Mouse (Mus musculus): ENCODE results near the gene Tshz2. TPM values are rescaled to one million over a fixed set of nuclear protein-coding genes. Genes with fewer than 3 reads are reported as not detected.

Tshz2 gene
- total RNA-seq, 2 experiments from 2014 or later, result 39.5 to 51.4 TPM

- peak; percentile 59 to 69 for DNase-seq
These were observed 67.2 kb downstream of the Tshz2 start for GRCm38 (mm10) chr2:169699862-169700511.

GRCm38 (mm10) chr2:169702725-169703486 is 70.1 kb downstream of the Tshz2 start:
- peak in 1 of 2 experiments; percentile 19 for DNase-seq

GRCm38 (mm10) chr2:169721793-169722326 is 89.0 kb downstream of the Tshz2 start:
- no peak for DNase-seq

- peak in 1 of 2 experiments; percentile 10 for DNase-seq
These were observed 89.5 kb downstream of the Tshz2 start for GRCm38 (mm10) chr2:169722341-169722740.

GRCm38 (mm10) chr2:169723645-169724462 is 91.0 kb downstream of the Tshz2 start:
- peak in 1 of 2 experiments; percentile 16 for DNase-seq

- peak in 1 of 2 experiments; percentile 15 for DNase-seq
These were observed 96.0 kb downstream of the Tshz2 start for GRCm38 (mm10) chr2:169728651-169729280.

GRCm38 (mm10) chr2:169730551-169730996 is 97.8 kb downstream of the Tshz2 start:
- peak; percentile 72 to 79 for DNase-seq

GRCm38 (mm10) chr2:169734053-169734452 is 101.2 kb downstream of the Tshz2 start:
- no peak for DNase-seq

GRCm38 (mm10) chr2:169735475-169736406 is 102.9 kb downstream of the Tshz2 start:
- DNase-seq, result no peak

DNA sequence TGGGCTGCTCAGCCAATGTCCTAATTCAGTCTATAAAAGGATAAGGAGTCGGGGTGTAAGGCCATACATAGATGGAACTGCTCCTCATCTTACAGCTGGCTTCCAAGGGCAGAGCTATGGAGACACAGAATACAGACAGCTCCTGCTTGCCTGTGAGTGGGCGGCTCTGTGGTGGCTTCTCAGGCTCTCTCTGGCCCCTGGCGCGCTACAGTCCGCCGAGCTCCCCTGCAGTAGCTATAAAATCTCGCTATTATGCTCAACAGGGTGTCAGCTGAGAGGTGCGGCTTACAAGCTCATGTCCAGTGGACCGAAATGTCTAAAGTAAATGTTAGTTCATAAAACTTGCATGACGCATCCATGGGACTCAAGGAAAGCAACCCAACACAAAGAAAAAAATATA is 108.2 kb downstream of the Tshz2 start:
- no peak for DNase-seq

- DNase-seq, result no peak
These were observed 110.0 kb downstream of the Tshz2 start for GRCm38 (mm10) chr2:169742791-169743190.

DNA sequence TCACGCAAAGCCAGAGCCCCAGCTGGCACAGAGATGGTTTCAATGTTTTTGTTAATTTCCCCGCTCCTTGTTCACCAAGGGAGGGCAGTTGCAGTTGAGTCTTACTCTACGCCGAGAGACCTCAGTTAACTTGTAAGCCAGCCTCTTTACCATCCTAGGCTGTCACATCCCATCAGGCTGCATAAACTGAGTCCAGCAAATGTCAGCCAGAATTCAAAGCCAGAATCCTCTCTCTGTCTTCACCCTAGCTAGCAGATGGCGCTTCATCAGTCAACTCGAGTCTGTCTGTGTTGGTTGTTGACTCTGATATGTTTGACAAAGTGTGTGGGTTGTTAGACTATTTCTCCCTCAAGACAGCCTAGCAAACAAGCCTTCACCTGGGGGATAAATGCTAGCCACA is 110.5 kb downstream of the Tshz2 start:
- DNase-seq, result no peak

DNA sequence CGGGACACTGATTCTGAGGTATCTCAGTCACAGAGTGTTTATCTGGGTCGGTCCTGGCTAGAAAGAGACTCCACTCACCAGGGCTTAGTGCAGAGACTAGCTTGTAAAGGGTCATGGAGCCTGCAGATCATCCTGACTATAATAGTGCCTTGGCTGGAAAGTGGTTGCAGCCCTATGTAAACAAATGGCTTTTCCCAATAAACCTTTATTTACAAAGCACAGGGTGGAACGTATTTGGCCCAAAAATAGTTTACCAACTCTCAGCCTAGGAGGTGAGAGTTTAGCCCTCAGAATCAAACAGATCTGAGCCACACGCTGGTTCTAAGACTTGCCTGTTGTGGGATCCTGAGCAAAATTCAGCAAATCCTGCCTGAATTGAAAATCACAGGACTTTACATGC is 111.1 kb downstream of the Tshz2 start:
- DNase-seq, result no peak

- DNase-seq, result no peak
These were observed 114.4 kb downstream of the Tshz2 start for GRCm38 (mm10) chr2:169747114-169747642.

- peak in 1 of 2 experiments; percentile 33 for DNase-seq
These were observed 116.6 kb downstream of the Tshz2 start for GRCm38 (mm10) chr2:169749331-169749945.

DNA sequence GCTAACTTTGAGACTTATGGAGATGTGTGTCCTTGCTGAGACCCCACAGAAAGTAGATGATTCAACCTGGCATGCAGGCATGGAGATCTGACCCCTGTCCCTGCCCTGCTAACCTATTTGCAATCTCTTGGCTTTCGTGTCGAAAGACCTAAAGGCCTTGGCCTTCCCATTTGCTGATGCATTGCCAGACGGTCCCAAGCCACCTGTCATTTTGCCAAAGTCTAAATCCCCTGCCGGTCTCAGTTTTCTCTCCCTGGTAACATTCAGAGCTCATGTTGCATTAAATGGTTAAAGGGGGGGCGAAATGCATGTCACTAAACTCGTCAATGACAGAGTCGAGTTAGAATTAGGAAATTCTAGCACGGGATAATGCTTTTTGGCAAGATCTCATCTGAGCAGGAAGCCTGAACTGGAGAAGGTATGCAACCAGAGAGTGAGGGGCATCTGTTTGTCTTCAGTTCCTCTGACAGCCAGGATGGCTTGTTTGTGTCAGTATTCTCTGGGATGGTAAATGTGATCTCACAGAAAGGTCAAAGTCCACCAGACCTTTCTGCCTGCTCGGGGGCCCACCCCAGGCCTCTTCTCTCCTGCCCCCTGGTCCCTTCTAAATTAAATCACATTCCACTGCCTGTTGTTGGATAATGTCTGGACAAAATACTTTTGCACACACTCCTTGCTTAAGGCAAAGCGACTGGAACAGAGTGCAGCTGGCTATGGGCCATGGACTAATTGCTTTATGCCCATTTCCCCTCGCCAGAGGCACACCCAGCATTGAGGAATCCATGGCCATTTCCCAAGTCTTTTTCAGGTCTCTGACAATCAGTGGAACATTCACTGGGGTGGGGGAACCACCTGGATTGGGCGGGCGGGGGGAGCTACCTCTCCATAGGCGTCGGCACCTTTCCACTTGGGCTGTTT is 118.0 kb downstream of the Tshz2 start:
- DNase-seq, result peak; percentile 40 to 57

- DNase-seq, result no peak
These were observed 119.3 kb downstream of the Tshz2 start for GRCm38 (mm10) chr2:169752126-169752525.

- no peak for DNase-seq
These were observed 120.6 kb downstream of the Tshz2 start for GRCm38 (mm10) chr2:169753432-169753831.

GRCm38 (mm10) chr2:169755091-169755490 is 122.3 kb downstream of the Tshz2 start:
- no peak for DNase-seq
